8 mouse cellular contexts compared by ENCODE assay signal in the genomic region with DNA sequence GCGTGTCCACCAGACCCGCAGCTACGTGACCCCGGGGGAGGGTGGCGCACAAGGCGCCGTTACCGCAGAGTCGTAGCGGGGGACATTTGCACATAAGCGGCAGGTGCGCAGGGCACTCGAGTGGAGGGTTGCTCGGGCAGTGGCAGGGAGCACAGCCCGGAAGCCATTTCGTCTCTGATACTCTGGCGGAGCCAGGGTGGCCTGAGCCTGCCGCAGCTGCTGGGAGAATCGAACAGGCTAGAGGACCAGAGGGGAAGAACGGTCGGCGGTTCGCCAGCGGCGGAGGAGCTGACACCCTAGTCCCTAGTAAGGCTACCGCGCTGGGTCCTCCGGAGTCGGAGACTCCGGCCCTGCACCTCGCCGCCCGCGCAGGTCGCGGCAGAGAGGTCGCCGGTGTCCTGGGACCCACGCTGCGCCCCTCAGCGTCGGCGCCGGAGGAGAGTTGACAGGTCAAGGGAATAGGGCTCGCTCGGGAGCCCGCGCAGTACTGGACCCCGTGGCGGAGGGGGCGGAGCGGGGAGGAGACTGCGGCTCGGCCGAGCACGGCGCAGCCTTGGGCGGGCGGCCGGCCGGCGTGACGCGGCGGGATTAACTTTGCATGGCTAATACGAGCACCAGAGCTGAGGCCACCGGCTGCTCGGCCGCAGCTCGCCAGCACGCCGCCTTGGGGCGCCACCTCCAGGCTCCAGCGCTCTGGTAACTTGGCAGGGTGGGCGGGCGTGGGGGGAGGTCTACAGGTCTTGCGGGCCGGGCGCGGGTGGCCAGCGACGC. TPM values are rescaled to one million over a fixed set of nuclear protein-coding genes. Genes with fewer than 3 reads are reported as not detected.
DNase-seq lines count a peak whose midpoint lies in the region; ATAC-seq lines count a peak whose summit lies in the region.

No protein-coding gene starts in this region.

- peak; percentile 94 for ATAC-seq in intestine, embryonic 15.5 days

- no peaks in the 10 kb centered on the region for H3K9me3 ChIP-seq in intestine, embryonic 15.5 days
- H3K9me3 ChIP-seq in megakaryocyte, embryonic 14.5 days = no peaks in the 10 kb centered on the region

- H3K4me2 ChIP-seq in intestine, embryonic 15.5 days (replicated peaks) = peak overlapping the region; percentile 98

- H3K36me3 ChIP-seq in intestine, embryonic 15.5 days = no peaks in the 10 kb centered on the region
- H3K36me3 ChIP-seq in megakaryocyte, embryonic 14.5 days (replicated peaks; ENCODE audit: low read length) = no peaks in the 10 kb centered on the region

- intact Hi-C loops in gastrocnemius, postnatal 36 days (cut with DNase I) = loop anchor here (2.0 kb wide), 1 partner anchor 244 kb away; no protein-coding TSS in a partner anchor
- intact Hi-C loops in left cerebral cortex, postnatal 10 days (cut with DNase I) = loop anchor here (5.0 to 10.0 kb wide), 5 partner anchors 67 to 504 kb away; no protein-coding TSS in a partner anchor

- peak; percentile 81 for DNase-seq in ZHBTc4 (ENCODE audit: low read depth, low spot score)
- DNase-seq in embryo, embryonic 10 days (ENCODE audit: low spot score) = peak; percentile 89
- peak; percentile 78 to 81 for DNase-seq in gastrocnemius, postnatal 36 days
- peak; percentile 67 to 89 for DNase-seq in left cerebral cortex, postnatal 10 days (ENCODE audit: extremely low spot score in 1 of 2, low spot score in 2 of 2)
- peak; percentile 62 to 66 for DNase-seq in right cerebral cortex, adult 2 months (ENCODE audit: low spot score in 2 of 2)
- DNase-seq in urinary bladder, postnatal 10 days (ENCODE audit: low spot score) = peak; percentile 37

- H3K27me3 ChIP-seq in intestine, embryonic 15.5 days (replicated peaks) = 0 out of 2 replicates have a peak, but pooled peaks cover 4% of the 10 kb centered on the region
- peaks cover 50% of the 10 kb centered on the region for H3K27me3 ChIP-seq in megakaryocyte, embryonic 14.5 days (replicated peaks)

- peak overlapping the region; percentile 64 for H3K9ac ChIP-seq in intestine, embryonic 15.5 days

- WGBS in intestine, embryonic 15.5 days = under 1% methylated on average over 74 of the region's 82 CpGs

- peak overlapping the region; percentile 41; the same call in 1 of the 2 replicates for H3K27ac ChIP-seq in intestine, embryonic 15.5 days

- peak overlapping the region; percentile 70 for H3K4me3 ChIP-seq in intestine, embryonic 15.5 days (replicated peaks)
- peak overlapping the region; percentile 93 for H3K4me3 ChIP-seq in megakaryocyte, embryonic 14.5 days (replicated peaks)

- H3K4me1 ChIP-seq in intestine, embryonic 15.5 days (replicated peaks) = peaks cover 5% of the 10 kb centered on the region; the same call in 1 of the 2 replicates
- H3K4me1 ChIP-seq in megakaryocyte, embryonic 14.5 days = peaks cover 24% of the 10 kb centered on the region

RNA-seq across cellular contexts. Expression of gene Thrb, which starts 0.5 kb away (rescaled TPM):
- total RNA-seq in gastrocnemius, postnatal 36 days (2021) = 10 to 100 TPM; 19.3 to 23.8 TPM
- polyA plus RNA-seq in intestine, embryonic 15.5 days (2015; fragmentation: Nextera tagmentation; extraction: Ambion mirVana) = 5.3 and 6.5 TPM in 2 replicates
- total RNA-seq in left cerebral cortex, postnatal 10 days (2021) = 10 to 100 TPM; 48.2 to 71.5 TPM
- not detected in 2 replicates for polyA plus RNA-seq in megakaryocyte, embryonic 14.5 days (2012; ENCODE audit: insufficient read depth, low replicate concordance)

Comparison
In these comparisons a context has a peak if more than half of its experiments do, and no peak if none do; other contexts are left out.
1. Peak in every context shown above with its lines: DNase-seq, ATAC-seq, H3K4me3 ChIP-seq and H3K27ac ChIP-seq.
2. DNase-seq: peak in every context shown above with its lines; median percentile 89 in embryo, embryonic 10 days; 81 in ZHBTc4; 80 in gastrocnemius, postnatal 36 days; 78 in left cerebral cortex, postnatal 10 days; 64 in right cerebral cortex, adult 2 months; 37 in urinary bladder, postnatal 10 days.